Mouse (Mus musculus) large intestine, adult 2 months (tissue): ENCODE data around the gene Spock1. TPM values are rescaled to one million over a fixed set of nuclear protein-coding genes. Genes with fewer than 3 reads are reported as not detected.

Experiments used
- DNase-seq: peaks from one replicate; pipeline ENCODE4 v3.0.0-alpha.2; 2012; ENCODE audit warnings: low read depth, low spot score
- WGBS: fragments of 180-500 bp; shearing (Covaris S2); methylation state at CpG from one replicate; pipeline ENCODE4 v1.1.7; 2018; 5-methylcytosine and 5-hydroxymethylcytosine counted together
- polyA plus RNA-seq: library from polyadenylated mRNA; depleted of rRNA; stranded (reverse); fragments of >200 nt; gene quantifications from 2 replicates; pipeline ENCODE4 v1.2.3, GENCODE M21; 2012

Gene Spock1
- polyA plus RNA-seq, 1 experiment = 0.19 TPM

- 66% methylated on average over 7 of the region's 7 CpGs for WGBS
These were observed 157.3 kb downstream of the Spock1 start for GRCm38 (mm10) chr13:57750831-57751230.

GRCm38 (mm10) chr13:57744667-57745066 lies 163.5 kb downstream of the Spock1 start:
- no peak for DNase-seq
- 56% methylated on average over 3 of the region's 3 CpGs for WGBS

More at GRCm38 (mm10) chr13:57750831-57751230, 157.3 kb downstream of the Spock1 start:
- DNase-seq = no peak

- DNase-seq = no peak
- WGBS = 61% methylated on average over 6 of the region's 6 CpGs
These were observed 166.9 kb downstream of the Spock1 start for GRCm38 (mm10) chr13:57741186-57741585.

- DNase-seq = no peak
- 28% methylated on average over 5 of the region's 5 CpGs for WGBS
These were observed 167.7 kb downstream of the Spock1 start for GRCm38 (mm10) chr13:57740473-57740872.

GRCm38 (mm10) chr13:57736060-57736459 lies 172.1 kb downstream of the Spock1 start:
- 81% methylated on average over 7 of the region's 7 CpGs for WGBS
- no peak for DNase-seq

- 98% methylated on average over 4 of the region's 4 CpGs for WGBS
- no peak for DNase-seq
These were observed 173.6 kb downstream of the Spock1 start for GRCm38 (mm10) chr13:57734549-57734948.

- DNase-seq = no peak
- WGBS = 92% methylated on average over 1 of the region's 1 CpGs
These were observed 174.6 kb downstream of the Spock1 start for GRCm38 (mm10) chr13:57733521-57733920.

- WGBS = 68% methylated on average over 2 of the region's 2 CpGs
These were observed 175.9 kb downstream of the Spock1 start for GRCm38 (mm10) chr13:57732251-57732650.

GRCm38 (mm10) chr13:57727716-57728115 lies 180.4 kb downstream of the Spock1 start:
- no peak for DNase-seq
- 96% methylated on average over 11 of the region's 11 CpGs for WGBS

More at GRCm38 (mm10) chr13:57732251-57732650, 175.9 kb downstream of the Spock1 start:
- DNase-seq = no peak

- DNase-seq = no peak
- 69% methylated on average over 7 of the region's 7 CpGs for WGBS
These were observed 181.5 kb downstream of the Spock1 start for GRCm38 (mm10) chr13:57726654-57727053.

- 74% methylated on average over 17 of the region's 17 CpGs for WGBS
- no peak for DNase-seq
These were observed 185.7 kb downstream of the Spock1 start for GRCm38 (mm10) chr13:57722329-57722936.

- WGBS = 66% methylated on average over 20 of the region's 20 CpGs
- DNase-seq = no peak
These were observed 186.4 kb downstream of the Spock1 start for GRCm38 (mm10) chr13:57721524-57722279.

- no peak for DNase-seq
- 44% methylated on average over 5 of the region's 5 CpGs for WGBS
These were observed 190.0 kb downstream of the Spock1 start for GRCm38 (mm10) chr13:57718087-57718486.

GRCm38 (mm10) chr13:57712910-57713309 lies 195.2 kb downstream of the Spock1 start:
- DNase-seq = no peak
- 82% methylated on average over 4 of the region's 4 CpGs for WGBS

- DNase-seq = no peak
These were observed 199.7 kb downstream of the Spock1 start for GRCm38 (mm10) chr13:57708425-57708824.

- WGBS = 89% methylated on average over 2 of the region's 2 CpGs
These were observed 205.2 kb downstream of the Spock1 start for GRCm38 (mm10) chr13:57702966-57703365.

GRCm38 (mm10) chr13:57696685-57697084 lies 211.4 kb downstream of the Spock1 start:
- WGBS = 44% methylated on average over 5 of the region's 5 CpGs
- DNase-seq = no peak

More at GRCm38 (mm10) chr13:57702966-57703365, 205.2 kb downstream of the Spock1 start:
- no peak for DNase-seq

- no peak for DNase-seq
- 70% methylated on average over 5 of the region's 5 CpGs for WGBS
These were observed 219.2 kb downstream of the Spock1 start for GRCm38 (mm10) chr13:57688926-57689325.

- 73% methylated on average over 5 of the region's 5 CpGs for WGBS
- DNase-seq = no peak
These were observed 221.7 kb downstream of the Spock1 start for GRCm38 (mm10) chr13:57686437-57686836.

GRCm38 (mm10) chr13:57685201-57685600 lies 222.9 kb downstream of the Spock1 start:
- DNase-seq = no peak
- WGBS = 64% methylated on average over 11 of the region's 11 CpGs

GRCm38 (mm10) chr13:57679591-57679990 lies 228.5 kb downstream of the Spock1 start:
- 76% methylated on average over 2 of the region's 2 CpGs for WGBS
- DNase-seq = no peak
